Mouse (Mus musculus): ENCODE measurements around the gene Tax1bp1. TPM values are rescaled to one million over a fixed set of nuclear protein-coding genes. Genes with fewer than 3 reads are reported as not detected.
A peak's percentile ranks its signal among the peaks of the same experiment; 100 is the strongest.
"Not testable (repeated sequence)": the region's sequence is repeated elsewhere in the genome, so short reads cannot be mapped to it uniquely, and the experiment has no call there.

Gene Tax1bp1
- total RNA-seq (2021) = 100 to 1,000 TPM; 131 to 132 TPM

DNA sequence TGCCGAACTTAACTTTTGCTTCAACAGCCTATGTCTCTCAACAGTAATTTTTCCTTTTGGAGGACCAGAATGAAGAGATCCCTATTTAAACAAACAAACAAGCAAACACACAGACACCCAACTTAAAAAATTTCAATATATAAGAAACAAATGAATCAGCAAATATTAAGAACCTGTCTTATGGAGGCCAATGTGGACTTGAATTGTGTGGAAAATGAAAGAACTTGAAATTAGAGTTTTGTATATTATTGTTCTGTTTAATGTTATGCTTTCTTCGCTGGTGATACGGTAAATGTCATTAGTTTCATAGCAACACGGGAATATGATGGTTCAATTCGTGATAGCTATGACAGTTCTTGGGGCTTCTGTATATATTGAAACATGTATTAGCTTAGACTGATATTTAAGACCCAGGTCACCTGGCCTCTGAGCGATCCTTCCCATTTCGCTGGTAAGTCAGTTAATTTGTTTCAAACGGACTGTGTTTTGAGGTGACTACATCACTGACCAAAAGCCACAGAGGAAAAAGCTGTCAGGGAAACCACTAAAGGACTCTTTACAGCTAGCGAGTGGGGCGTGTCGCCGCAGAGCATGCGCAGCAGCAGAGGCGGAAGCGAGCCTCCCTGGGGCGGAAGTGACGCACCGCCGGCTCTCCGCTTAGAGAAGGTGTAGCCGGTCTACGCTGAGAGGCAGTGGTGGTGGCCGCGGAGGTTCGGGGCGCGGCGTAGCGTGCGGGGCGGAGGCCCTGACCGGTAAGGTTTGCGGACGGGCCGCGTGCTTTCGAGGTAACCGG, at the start of gene Tax1bp1:
TSS of gene Tax1bp1 (plus strand) at position 626 of the 793 bp plus-strand sequence.
- peak; percentile 92 to 96 for DNase-seq (ENCODE audit: low spot score in 2 of 2)
- intact Hi-C loops (cut with DNase I) = loop anchor here (5.0 kb wide), 2 partner anchors 51 to 71 kb away; partner anchors contain the start of gene Hibadh

DNA sequence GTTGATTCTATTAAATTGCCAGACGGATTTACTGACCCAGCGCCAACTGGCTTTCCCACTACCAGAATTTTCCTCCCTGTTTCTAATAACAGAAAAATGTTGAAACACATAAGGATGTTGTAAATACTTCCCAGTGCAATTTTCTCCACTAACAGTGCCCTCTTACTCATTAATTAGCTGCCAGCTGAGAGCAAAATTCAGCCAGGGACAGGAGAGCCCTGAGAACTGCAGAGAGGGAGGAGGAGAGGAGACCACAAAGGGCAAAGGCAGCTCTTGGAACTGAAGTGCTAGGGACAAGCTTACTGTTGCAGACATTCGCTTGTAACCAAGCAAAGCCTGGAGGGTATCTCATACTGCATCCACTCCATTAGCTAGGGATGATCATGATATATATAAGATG, 45.9 kb upstream of the Tax1bp1 start:
- intact Hi-C loops (cut with DNase I) = no loop called here
- no peak for DNase-seq (ENCODE audit: low spot score in 2 of 2)

DNA sequence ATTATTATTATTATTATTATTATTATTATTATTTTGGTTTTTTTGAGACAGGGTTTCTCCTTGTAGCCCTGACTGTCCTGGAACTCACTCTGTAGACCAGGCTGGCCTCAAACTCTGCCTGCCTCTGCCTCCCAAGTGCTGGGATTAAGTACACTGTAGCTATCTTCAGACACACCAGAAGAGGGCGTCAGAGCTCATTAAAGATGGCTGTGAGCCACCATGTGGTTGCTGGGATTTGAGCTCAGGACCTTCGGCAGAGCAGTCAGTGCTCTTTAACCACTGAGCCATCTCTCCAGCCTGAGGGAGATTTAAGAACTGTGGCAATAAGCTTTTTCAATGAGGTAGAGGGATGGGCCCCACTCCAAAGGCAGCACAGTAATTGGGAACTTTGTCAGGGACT, 43.7 kb upstream of the Tax1bp1 start:
- intact Hi-C loops (cut with DNase I); DNase-seq (ENCODE audit: low spot score in 2 of 2): not testable (repeated sequence)

DNA sequence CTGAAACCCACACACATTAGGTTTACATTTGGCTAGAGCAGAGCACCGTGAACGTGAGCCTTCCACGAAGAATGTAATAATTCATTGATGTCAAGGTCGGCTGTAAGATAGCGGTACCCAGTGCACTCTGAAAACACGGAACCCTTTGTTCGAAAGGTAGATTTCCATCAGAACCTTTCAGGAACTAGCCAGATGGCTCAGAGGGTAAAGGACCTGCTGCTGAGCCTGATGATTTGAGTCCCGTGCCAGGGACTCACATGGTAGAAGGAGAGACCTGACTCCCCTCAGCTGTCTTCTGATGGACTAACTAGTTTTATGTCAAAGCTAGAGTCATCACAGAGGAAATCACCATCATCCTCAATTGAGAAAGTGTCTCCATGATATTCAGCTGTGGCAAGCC, 41.7 kb upstream of the Tax1bp1 start:
- intact Hi-C loops (cut with DNase I) = no loop called here
- no peak for DNase-seq (ENCODE audit: low spot score in 2 of 2)

DNA sequence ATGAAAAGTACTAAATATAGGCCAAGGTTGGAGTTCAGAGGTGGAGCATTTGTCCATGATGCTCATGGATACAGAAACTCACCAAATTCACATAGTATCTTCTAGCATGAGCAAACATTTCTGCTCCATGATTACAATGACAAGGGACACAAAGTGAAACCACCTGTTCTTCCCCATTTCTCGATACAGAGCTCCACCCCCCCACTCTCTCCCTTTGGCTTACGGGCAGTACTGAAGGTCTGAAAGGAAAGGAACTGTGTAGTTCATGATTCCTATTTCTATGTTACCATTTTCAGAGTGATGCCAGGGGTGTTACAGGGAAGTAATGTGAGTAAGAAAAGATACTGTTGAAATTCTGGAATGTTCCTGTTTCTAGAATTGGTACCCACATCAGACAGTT, 41.0 kb upstream of the Tax1bp1 start:
- intact Hi-C loops (cut with DNase I) = no loop called here

DNA sequence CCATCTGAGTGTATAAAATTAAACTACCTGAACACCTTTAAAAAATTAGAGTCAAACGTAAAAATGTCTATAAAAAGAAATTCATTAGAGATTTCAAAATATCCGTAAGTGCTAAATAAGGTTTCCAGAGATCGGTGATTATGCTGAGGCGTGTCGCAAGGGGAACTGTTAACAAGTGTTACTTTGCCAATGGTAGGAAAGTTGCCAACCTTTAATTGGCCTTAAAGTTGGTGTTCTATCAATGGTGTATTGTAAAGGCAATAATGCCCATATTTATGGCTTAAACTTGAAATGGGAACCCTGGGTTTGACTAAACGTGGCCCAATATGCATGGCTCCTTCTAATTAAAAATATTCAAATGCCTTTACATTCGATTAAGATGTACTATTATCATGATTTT, 39.8 kb upstream of the Tax1bp1 start:
- DNase-seq (ENCODE audit: low spot score in 2 of 2) = no peak
- intact Hi-C loops (cut with DNase I) = no loop called here

More for the DNA sequence above, 41.0 kb upstream of the Tax1bp1 start:
- DNase-seq (ENCODE audit: low spot score in 2 of 2) = no peak

DNA sequence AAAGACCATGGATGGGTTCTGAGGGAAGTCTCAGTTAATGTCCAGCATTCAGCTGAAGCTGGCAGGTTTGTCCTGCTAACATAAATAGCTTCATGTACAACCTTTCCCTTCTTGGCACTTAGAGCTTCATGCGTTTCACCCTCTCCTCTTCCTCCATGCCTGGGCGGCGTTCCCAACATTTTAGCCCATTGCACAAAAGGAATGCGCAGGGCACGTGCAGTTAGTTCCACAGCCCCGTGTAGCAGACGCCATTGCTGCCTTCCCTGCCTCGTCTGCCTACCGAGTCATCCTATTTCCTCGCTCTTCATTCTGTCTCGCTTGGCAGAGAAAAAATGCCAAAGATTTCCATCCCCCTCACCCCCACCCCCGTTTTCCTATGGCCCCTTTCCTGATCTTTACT, 39.0 kb upstream of the Tax1bp1 start:
- intact Hi-C loops (cut with DNase I) = no loop called here

DNA sequence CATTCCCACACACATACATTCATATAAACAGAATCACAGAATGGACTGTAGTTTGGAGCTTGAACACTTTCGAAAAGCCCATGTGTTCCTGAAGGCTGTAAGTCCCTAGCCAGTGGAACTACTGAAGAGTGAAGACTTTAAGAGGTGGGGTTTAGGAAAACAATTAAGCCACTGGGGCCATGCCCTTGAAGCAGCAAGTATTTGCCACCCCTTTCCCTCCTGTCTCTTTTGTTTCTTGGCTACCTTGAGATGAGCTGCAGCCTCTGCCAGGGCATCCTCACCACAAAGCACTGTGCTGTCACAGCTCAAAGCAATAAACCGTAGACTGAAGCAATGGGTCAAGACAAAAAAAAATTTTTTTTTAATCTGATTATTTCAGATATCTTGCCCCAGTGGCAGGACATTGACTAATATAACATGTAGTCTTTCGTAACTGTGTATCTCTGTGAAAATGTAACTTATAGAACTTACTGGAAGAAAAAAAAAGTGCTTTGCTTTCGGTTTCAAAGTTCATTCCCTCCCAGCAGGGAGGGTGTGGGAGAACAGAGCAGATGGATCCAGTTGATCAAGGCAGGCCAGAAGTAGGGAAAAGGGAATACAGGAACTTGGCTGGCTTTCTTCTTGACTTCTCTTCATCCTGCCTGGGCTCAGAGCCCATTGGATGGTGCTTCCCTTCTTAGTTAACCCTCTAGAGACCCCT, 38.2 kb upstream of the Tax1bp1 start:
- DNase-seq (ENCODE audit: low spot score in 2 of 2) = no peak

More for the DNA sequence above, 39.0 kb upstream of the Tax1bp1 start:
- DNase-seq (ENCODE audit: low spot score in 2 of 2) = no peak

DNA sequence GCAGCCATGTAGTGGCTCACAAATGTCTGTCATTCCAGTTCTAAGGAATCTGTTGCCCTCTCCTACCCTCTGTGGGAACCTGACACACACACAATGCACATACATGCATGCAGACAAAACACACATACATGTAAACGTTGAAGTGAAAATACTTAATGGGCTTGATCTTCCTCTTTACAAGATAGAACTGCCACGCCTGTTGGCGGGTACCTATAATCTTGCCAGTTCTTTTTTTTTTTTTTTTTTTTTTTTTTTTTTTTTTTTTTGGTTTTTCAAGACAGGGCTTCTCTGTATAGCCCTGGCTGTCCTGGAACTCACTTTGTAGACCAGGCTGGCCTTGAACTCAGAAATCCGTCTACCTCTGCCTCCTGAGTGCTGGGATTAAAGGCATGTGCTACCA, 36.0 kb upstream of the Tax1bp1 start:
- intact Hi-C loops (cut with DNase I) = not testable (repeated sequence)

More for the DNA sequence above, 38.2 kb upstream of the Tax1bp1 start:
- intact Hi-C loops (cut with DNase I) = no loop called here

DNA sequence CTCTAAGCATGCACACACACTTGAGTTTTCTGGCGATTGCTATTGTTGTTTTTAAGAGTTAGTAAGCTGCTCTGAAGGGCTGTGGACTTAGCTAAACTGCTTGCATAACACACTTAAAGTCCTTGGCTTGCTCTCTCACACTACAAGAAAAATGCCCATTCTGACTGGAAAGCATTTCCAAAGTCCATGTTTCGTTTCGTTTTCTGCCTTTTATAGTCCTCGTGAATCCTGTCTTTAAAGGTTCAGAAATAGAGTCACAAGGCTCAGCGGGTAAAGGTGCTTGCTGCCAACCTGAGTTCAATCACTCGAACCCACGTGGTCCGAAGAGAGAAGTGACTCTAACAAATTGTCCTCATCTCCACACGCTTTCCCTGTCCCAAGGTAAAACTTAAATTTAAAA, 34.0 kb upstream of the Tax1bp1 start:
- intact Hi-C loops (cut with DNase I) = no loop called here
- no peak for DNase-seq (ENCODE audit: low spot score in 2 of 2)

More for the DNA sequence above, 36.0 kb upstream of the Tax1bp1 start:
- DNase-seq (ENCODE audit: low spot score in 2 of 2) = not testable (repeated sequence)

DNA sequence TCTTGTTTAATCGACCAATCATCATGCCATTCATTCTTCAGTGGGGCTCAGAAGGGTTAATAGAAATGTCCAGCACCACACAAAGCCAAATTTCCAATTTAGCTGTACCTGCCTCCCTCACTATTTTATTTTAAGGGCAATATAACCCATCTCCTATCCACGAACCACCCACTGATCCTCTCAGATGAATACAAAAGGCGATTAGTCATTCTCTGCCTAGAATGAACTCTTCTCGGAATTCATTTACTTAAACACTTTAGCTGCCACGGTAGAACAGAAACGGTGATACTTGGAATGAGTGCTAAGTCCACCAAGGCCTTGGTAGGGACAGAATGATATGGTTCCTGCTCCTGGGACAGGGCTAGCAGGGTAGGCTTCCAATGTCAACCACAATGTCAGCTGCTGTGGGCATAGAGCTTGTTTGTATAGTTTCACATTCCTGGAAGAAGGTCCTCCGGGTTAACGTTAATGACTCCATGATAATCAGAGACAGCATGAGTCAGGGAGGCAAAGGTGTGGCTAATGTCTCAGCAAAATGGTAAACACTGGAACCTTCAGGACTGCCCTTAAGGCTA, 33.0 kb upstream of the Tax1bp1 start:
- intact Hi-C loops (cut with DNase I) = no loop called here
- DNase-seq (ENCODE audit: low spot score in 2 of 2) = peak in 1 of 2 experiments; percentile 39

DNA sequence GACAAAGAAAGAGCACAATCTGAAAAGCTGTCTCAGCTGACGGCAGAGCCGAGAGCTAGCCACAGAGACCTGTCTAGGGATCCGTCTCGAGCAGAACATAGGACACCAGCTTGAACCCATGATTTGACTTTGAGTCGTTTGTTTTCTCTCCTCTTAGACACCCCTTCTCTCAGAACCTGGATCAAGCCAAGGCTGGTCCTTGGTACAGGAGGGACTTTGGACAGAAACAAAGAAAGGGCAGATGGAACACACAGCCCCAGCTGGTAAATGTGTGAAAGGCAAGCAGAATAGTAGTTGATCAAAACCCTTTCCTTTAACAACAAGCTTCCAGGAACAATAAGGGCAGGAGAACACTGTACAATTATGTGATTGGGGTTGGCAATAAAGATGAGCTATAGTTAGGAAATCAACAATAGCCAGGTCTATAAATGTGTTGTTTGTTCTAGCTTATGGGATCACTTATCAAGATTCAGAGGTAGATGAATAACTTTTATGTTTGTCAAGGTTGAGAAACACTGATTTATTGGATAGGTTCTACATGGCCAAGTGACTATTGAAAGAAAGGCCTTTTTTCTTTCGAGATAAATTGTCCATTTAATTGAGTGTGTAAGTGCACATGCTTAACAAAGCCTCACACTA, 31.6 kb upstream of the Tax1bp1 start:
- DNase-seq (ENCODE audit: low spot score in 2 of 2) = no peak
- intact Hi-C loops (cut with DNase I) = no loop called here

DNA sequence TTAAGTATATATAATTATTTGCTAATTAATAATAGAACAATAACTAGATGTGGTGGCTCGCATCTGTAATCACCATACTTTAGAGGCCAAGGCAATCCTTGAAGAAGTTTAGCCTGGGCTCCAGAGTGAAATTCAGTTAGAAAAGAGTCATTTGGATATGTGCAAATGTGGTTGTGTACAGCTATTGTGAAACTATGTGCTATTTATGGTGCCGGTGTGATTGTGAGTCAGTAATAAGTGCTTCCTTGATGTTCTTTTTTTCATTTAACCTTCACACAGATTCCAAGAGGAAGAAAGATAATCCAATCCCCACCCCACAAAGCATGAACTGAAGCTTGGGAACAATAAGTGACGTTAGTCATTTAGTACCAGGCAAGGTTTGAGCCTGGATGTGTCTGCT, 30.9 kb upstream of the Tax1bp1 start:
- intact Hi-C loops (cut with DNase I) = no loop called here
- DNase-seq (ENCODE audit: low spot score in 2 of 2) = no peak

DNA sequence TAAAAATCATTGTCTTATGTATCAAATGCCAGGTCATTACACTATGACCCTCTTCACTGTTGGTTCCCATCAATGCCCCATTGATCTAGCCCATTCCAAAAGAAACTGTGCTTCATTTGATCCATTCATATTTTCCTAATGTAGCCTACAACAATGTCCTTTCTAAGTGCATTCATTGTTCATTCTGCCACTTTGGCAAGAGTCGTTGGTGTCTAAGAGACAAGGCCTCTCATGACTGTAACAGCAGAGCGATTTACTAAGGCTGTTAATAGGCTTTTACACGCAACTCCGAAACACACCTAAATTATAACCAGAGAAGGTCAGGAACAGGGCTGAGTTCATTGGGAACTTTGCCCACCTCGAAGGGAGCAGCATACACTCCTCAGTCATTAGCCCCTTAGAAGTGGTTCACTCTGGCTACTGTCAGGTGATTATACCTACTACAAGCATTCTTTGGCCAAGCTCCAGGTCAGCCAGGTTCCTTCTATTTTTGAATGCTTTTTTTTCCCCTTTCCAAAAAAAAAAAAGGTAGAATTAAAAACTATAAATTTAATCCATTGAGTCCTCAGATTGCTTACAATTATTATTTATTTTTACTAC, 26.5 kb upstream of the Tax1bp1 start:
- DNase-seq (ENCODE audit: low spot score in 2 of 2) = no peak
- intact Hi-C loops (cut with DNase I) = no loop called here

DNA sequence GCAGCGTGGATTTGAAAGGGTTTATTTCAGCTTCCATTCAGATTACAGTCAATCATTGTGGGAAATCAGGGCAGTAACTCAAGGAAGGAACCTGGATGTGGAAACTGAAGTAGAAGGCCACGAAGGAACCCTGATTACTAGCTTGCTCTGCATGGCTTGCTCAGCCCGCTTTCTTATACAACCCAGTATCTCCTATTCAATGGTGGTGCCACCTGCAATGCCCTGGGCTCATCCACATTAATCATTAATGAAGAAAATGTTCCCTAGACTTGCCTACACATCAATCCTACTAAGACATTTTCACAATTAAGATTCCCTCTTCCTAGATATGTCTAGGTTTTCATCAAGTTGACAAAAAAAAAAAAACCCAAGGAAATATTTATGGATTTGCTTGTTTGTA, 23.2 kb upstream of the Tax1bp1 start:
- DNase-seq (ENCODE audit: low spot score in 2 of 2) = no peak
- intact Hi-C loops (cut with DNase I) = no loop called here

DNA sequence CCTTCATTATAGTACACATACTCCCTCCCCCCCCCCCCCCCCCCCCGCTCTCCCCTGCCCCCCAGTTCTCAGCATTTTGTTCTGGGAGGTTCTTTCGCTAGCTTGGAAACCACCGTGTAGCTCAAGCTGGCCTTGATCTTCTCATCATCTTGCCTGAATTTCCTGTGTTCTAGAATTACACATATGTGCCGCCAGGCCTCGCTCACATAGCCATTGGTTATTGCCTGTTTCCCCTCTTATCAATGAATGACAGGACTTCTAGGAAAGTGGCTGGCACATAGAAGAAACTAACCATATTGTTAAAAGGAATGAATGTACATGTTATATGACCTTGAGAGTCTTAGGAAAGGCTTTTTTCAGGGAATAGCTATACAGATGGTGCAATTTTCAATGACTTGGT, 21.7 kb upstream of the Tax1bp1 start:
- intact Hi-C loops (cut with DNase I) = no loop called here

DNA sequence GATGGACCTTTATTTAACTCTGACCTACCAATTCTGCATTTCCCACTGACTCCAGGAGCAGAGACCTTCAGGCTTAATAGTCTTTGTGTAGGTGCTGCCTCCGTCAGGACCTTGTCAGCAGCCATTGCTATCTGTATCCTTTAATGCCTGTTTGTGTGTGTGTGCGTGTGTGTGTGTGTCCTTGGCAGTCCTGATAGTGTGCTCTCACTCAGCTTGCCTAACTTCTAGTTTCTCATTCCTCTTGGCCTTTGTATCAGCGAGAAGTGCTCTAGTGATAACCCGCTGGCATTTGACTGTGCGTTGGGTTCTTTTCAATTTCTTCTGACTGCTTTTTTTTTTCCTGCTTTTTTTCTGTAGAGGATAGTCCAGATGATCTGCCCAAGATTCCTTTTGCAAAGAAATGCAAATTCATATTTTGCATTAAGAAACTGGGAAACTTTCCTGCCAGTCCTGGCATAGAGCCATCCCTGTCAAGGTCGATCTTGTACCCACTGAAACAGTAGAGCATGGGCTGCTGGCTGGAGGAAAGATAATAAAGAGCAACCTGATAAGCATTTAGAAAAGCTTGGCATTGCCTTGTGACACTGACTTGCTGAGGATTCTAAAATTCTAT, 21.0 kb upstream of the Tax1bp1 start:
- intact Hi-C loops (cut with DNase I) = no loop called here
- DNase-seq (ENCODE audit: low spot score in 2 of 2) = no peak

More for the DNA sequence above, 21.7 kb upstream of the Tax1bp1 start:
- no peak for DNase-seq (ENCODE audit: low spot score in 2 of 2)

DNA sequence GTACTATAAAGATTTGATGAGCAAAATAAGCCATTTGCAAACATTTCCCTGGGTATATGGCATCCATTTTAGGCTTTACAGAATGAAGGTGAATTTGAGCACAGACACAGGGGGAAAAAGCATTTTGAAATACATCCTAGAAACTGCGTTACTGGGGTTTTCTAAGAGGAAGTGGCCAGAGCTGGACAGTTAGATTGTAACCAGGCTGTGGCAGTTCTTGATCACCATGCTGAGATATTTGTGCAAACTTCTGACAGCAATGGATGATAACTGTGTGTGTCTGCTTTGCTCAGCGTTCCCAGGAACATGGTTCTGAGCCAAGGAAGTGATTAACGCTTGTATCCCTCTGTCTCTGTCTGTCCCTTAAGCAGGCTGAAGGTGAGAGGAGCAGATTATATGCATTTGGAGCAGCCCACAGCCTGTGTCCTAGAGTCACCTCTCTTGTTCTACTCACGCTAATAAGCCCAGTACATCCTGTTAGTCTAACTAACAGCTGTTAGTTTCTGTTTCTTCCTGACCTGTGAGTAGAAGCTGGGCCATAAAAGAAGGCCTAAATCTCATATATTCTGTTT, 15.5 kb upstream of the Tax1bp1 start:
- intact Hi-C loops (cut with DNase I) = no loop called here
- DNase-seq (ENCODE audit: low spot score in 2 of 2) = no peak

DNA sequence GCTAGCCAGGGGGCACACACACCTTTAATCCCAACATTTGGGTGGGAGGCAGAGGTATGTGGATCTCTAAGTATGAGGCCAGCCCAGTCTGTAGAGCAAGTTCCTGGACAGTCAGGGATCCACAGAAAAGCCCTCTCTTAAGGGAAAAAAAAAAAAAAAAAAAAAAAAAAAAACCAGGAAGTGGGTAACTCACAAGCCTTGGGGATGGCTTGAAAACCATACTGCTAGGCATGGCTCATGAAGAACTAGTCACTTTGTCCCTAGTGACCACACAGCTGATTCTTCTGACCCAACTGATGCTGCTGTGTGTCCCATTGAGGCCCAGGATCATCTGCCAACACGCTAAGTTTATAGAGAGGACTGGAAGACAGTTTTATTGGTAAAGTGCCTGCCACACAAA, 14.5 kb upstream of the Tax1bp1 start:
- intact Hi-C loops (cut with DNase I) = no loop called here
- DNase-seq (ENCODE audit: low spot score in 2 of 2) = no peak

Data from left cerebral cortex, postnatal 25 days (tissue).